Mouse (Mus musculus): ENCODE data around the gene Arfip2. TPM values are rescaled to one million over a fixed set of nuclear protein-coding genes. Genes with fewer than 3 reads are reported as not detected.

The Arfip2 gene
- total and polyA plus RNA-seq, 3 experiments, result 13.6 to 30.4 (median 13.6) TPM

GRCm38 (mm10) chr7:105639756-105640155, 460 bp downstream of the Arfip2 start, which contains the start of gene Timm10b:
Timm10b (plus strand) TSS chr7:105640056.
- peak within 1 kb of the TSS; percentile 91 for H3K27ac ChIP-seq
- no peak for DNase-seq
- peak within 1 kb of the TSS; percentile 83 for H3K9ac ChIP-seq (ENCODE audit: low read depth, low read length)
- 0% methylated on average over 2 of the region's 2 CpGs for WGBS
- H3K4me3 ChIP-seq, result peak within 1 kb of the TSS; percentile 68
- H3K4me1 ChIP-seq (ENCODE audit: control insufficient read depth, insufficient read depth, low read length), result peaks cover 10% of the 10 kb centered on the region
- H3K36me3 ChIP-seq (ENCODE audit: control insufficient read depth, insufficient read depth, low read length), result peaks cover 10% of the 10 kb centered on the region
- no peak for TF ChIP-seq POLR2A (IDR thresholded peaks at IDR 0.05; ENCODE audit: insufficient read depth, low read depth, low read length)
- no peak for TF ChIP-seq EP300 (IDR thresholded peaks at IDR 0.05; ENCODE audit: insufficient read depth, low read depth, low read length)
- no peak for TF ChIP-seq CTCF (IDR thresholded peaks at IDR 0.05)
- H3K79me2 ChIP-seq (replicated peaks; ENCODE audit: control insufficient read depth, insufficient read depth, low read length), result no peaks in the 10 kb centered on the region
- H3K27me3 ChIP-seq (ENCODE audit: control insufficient read depth, insufficient read depth, low read length), result no peaks in the 10 kb centered on the region
- intact Hi-C loops (cut with DNase I), result loop anchor here (5.0 kb wide), 4 partner anchors 87 to 242 kb away; partner anchors contain the start of genes Mrpl17 and Smpd1

- Histone ChIP-seq H3K4me1 (ENCODE audit: control insufficient read depth, insufficient read depth, low read length) (peaks cover 10% of the 10 kb centered on the region), H3K27me3 (ENCODE audit: control insufficient read depth, insufficient read depth, low read length) (no peaks in the 10 kb centered on the region), H3K36me3 (ENCODE audit: control insufficient read depth, insufficient read depth, low read length) (peaks cover 10% of the 10 kb centered on the region), H3K27ac (peak overlapping the region; percentile 91; the same call in 1 of the 2 replicates), H3K9ac (ENCODE audit: low read depth, low read length) (no peak overlapping the region; the same call in 1 of the 2 replicates), H3K4me3 (peak overlapping the region; percentile 68), H3K79me2 (replicated peaks; ENCODE audit: control insufficient read depth, insufficient read depth, low read length) (no peaks in the 10 kb centered on the region)
- 26% methylated on average over 9 of the region's 9 CpGs for WGBS
- TF ChIP-seq EP300 (IDR thresholded peaks at IDR 0.05; ENCODE audit: insufficient read depth, low read depth, low read length), result no peak
- DNase-seq, result peak in 1 of 2 experiments; percentile 2
- intact Hi-C loops (cut with DNase I), result loop anchor here (5.0 kb wide), 1 partner anchor 242 kb away; no protein-coding TSS in a partner anchor
Measured at GRCm38 (mm10) chr7:105639304-105639703, 912 bp downstream of the Arfip2 start.

- Histone ChIP-seq H3K36me3 (ENCODE audit: control insufficient read depth, insufficient read depth, low read length) (peaks cover 10% of the 10 kb centered on the region), H3K27ac (no peak overlapping the region), H3K9ac (ENCODE audit: low read depth, low read length) (no peak overlapping the region), H3K79me2 (replicated peaks; ENCODE audit: control insufficient read depth, insufficient read depth, low read length) (no peaks in the 10 kb centered on the region), H3K4me3 (no peak overlapping the region), H3K27me3 (ENCODE audit: control insufficient read depth, insufficient read depth, low read length) (no peaks in the 10 kb centered on the region), H3K4me1 (ENCODE audit: control insufficient read depth, insufficient read depth, low read length) (peaks cover 10% of the 10 kb centered on the region)
- WGBS, result 91% methylated on average over 6 of the region's 6 CpGs
- TF ChIP-seq EP300 (IDR thresholded peaks at IDR 0.05; ENCODE audit: insufficient read depth, low read depth, low read length) (no peak), POLR2A (IDR thresholded peaks at IDR 0.05; ENCODE audit: insufficient read depth, low read depth, low read length) (no peak), CTCF (IDR thresholded peaks at IDR 0.05) (no peak)
- DNase-seq, result no peak
- intact Hi-C loops (cut with DNase I), result loop anchor here (5.0 kb wide), 1 partner anchor 241 kb away; no protein-coding TSS in a partner anchor
Measured at GRCm38 (mm10) chr7:105638776-105639175, 1.4 kb downstream of the Arfip2 start.

GRCm38 (mm10) chr7:105635726-105636125, 4.5 kb downstream of the Arfip2 start:
- Histone ChIP-seq H3K9ac (ENCODE audit: low read depth, low read length) (no peak overlapping the region), H3K4me3 (no peak overlapping the region), H3K79me2 (replicated peaks; ENCODE audit: control insufficient read depth, insufficient read depth, low read length) (no peaks in the 10 kb centered on the region), H3K27ac (no peak overlapping the region), H3K4me1 (ENCODE audit: control insufficient read depth, insufficient read depth, low read length) (peaks cover 6% of the 10 kb centered on the region), H3K27me3 (ENCODE audit: control insufficient read depth, insufficient read depth, low read length) (no peaks in the 10 kb centered on the region), H3K36me3 (ENCODE audit: control insufficient read depth, insufficient read depth, low read length) (no peaks in the 10 kb centered on the region; the same call in 1 of the 2 replicates)
- TF ChIP-seq POLR2A (IDR thresholded peaks at IDR 0.05; ENCODE audit: insufficient read depth, low read depth, low read length) (no peak), CTCF (IDR thresholded peaks at IDR 0.05) (no peak), EP300 (IDR thresholded peaks at IDR 0.05; ENCODE audit: insufficient read depth, low read depth, low read length) (no peak)
- DNase-seq, result no peak
- 53% methylated on average over 2 of the region's 2 CpGs for WGBS
- intact Hi-C loops (cut with DNase I), result loop anchor here (5.0 kb wide), 1 partner anchor 238 kb away; no protein-coding TSS in a partner anchor

- H3K4me3 ChIP-seq, result no peak overlapping the region
- no peak for DNase-seq
- H3K27ac ChIP-seq, result no peak overlapping the region; the same call in 1 of the 2 replicates
- 65% methylated on average over 9 of the region's 9 CpGs for WGBS
- intact Hi-C loops (cut with DNase I), result no loop called here
- no peak overlapping the region; the same call in 1 of the 2 replicates for H3K9ac ChIP-seq (ENCODE audit: low read depth, low read length)
- no peaks in the 10 kb centered on the region for H3K79me2 ChIP-seq (replicated peaks; ENCODE audit: control insufficient read depth, insufficient read depth, low read length)
- TF ChIP-seq POLR2A (IDR thresholded peaks at IDR 0.05; ENCODE audit: insufficient read depth, low read depth, low read length), result no peak
- no peak for TF ChIP-seq CTCF (IDR thresholded peaks at IDR 0.05)
- TF ChIP-seq EP300 (IDR thresholded peaks at IDR 0.05; ENCODE audit: insufficient read depth, low read depth, low read length), result no peak
- no peaks in the 10 kb centered on the region for H3K27me3 ChIP-seq (ENCODE audit: control insufficient read depth, insufficient read depth, low read length)
- peaks cover 1% of the 10 kb centered on the region for H3K36me3 ChIP-seq (ENCODE audit: control insufficient read depth, insufficient read depth, low read length)
- peaks cover 3% of the 10 kb centered on the region for H3K4me1 ChIP-seq (ENCODE audit: control insufficient read depth, insufficient read depth, low read length)
Measured at GRCm38 (mm10) chr7:105634272-105634920, 5.8 kb downstream of the Arfip2 start.

- Histone ChIP-seq H3K9ac (ENCODE audit: low read depth, low read length) (peak overlapping the region; percentile 83), H3K27me3 (ENCODE audit: control insufficient read depth, insufficient read depth, low read length) (no peaks in the 10 kb centered on the region), H3K4me1 (ENCODE audit: control insufficient read depth, insufficient read depth, low read length) (peaks cover 4% of the 10 kb centered on the region), H3K36me3 (ENCODE audit: control insufficient read depth, insufficient read depth, low read length) (peaks cover 2% of the 10 kb centered on the region), H3K4me3 (peak overlapping the region; percentile 56), H3K27ac (peak overlapping the region; percentile 88), H3K79me2 (replicated peaks; ENCODE audit: control insufficient read depth, insufficient read depth, low read length) (no peaks in the 10 kb centered on the region)
- 7% methylated on average over 10 of the region's 10 CpGs for WGBS
- intact Hi-C loops (cut with DNase I), result loop anchor here (2.0 kb wide), 1 partner anchor 103 kb away; the partner anchor contains the start of genes Ilk and Rrp8
- TF ChIP-seq CTCF (IDR thresholded peaks at IDR 0.05) (no peak), EP300 (IDR thresholded peaks at IDR 0.05; ENCODE audit: insufficient read depth, low read depth, low read length) (no peak), POLR2A (IDR thresholded peaks at IDR 0.05; ENCODE audit: insufficient read depth, low read depth, low read length) (no peak; the same call in 1 of the 2 replicates)
- DNase-seq, result no peak
Measured at GRCm38 (mm10) chr7:105633801-105634135, 6.4 kb downstream of the Arfip2 start.

All from heart, adult 2 months (tissue).